Mouse (Mus musculus) gastrocnemius, postnatal 4 days (tissue): ENCODE results near the gene Ly86. TPM values are rescaled to one million over a fixed set of nuclear protein-coding genes. Genes with fewer than 3 reads are reported as not detected.

Experiments used
- DNase-seq, 2 experiments: peaks; one replicate each; pipeline ENCODE4 v3.0.0; 2021 to 2022; ENCODE audit warnings: low spot score in 2 of 2, mixed read lengths in 2 of 2
- long read RNA-seq, 2 experiments: library from polyadenylated mRNA; stranded (forward); transcript quantifications; one replicate each; pipeline ENCODE4 v2.0.0; 2021
- total RNA-seq, 2 experiments: library from RNA; stranded (reverse); gene quantifications; 2 replicates each; pipeline ENCODE4 v1.2.3; 2021

The Ly86 gene
- total RNA-seq: 1 to 10 TPM; 2.7 to 2.8 TPM
- long read RNA-seq, experiment 1: 0 reads
- long read RNA-seq, experiment 2, partial matches to known transcripts: 0 of 2 reads
- long read RNA-seq, experiment 2, other reads (novel, unspliced or antisense): 0 of 2 reads

GRCm38 (mm10) chr13:37344909-37345772 lies at the start of gene Ly86:
Ly86 (plus strand) TSS chr13:37345208.
- DNase-seq: no peak

GRCm38 (mm10) chr13:37297886-37298285 lies 47.1 kb upstream of the Ly86 start:
- DNase-seq: no peak

GRCm38 (mm10) chr13:37298856-37299255 lies 46.2 kb upstream of the Ly86 start:
- DNase-seq: no peak

- no peak for DNase-seq
These were observed 42.1 kb upstream of the Ly86 start for GRCm38 (mm10) chr13:37302877-37303276.

- DNase-seq: no peak
These were observed 37.0 kb upstream of the Ly86 start for GRCm38 (mm10) chr13:37308006-37308405.

GRCm38 (mm10) chr13:37309296-37309695 lies 35.7 kb upstream of the Ly86 start:
- no peak for DNase-seq

- no peak for DNase-seq
These were observed 34.7 kb upstream of the Ly86 start for GRCm38 (mm10) chr13:37310331-37310730.

- peak in 1 of 2 experiments; percentile 17 for DNase-seq
These were observed 33.3 kb upstream of the Ly86 start for GRCm38 (mm10) chr13:37311555-37312221.

- DNase-seq: peak; percentile 78 to 90
These were observed 32.6 kb upstream of the Ly86 start for GRCm38 (mm10) chr13:37312222-37312928.

GRCm38 (mm10) chr13:37312951-37313350 lies 32.1 kb upstream of the Ly86 start:
- no peak for DNase-seq

- DNase-seq: peak in 1 of 2 experiments; percentile 46
These were observed 19.5 kb upstream of the Ly86 start for GRCm38 (mm10) chr13:37325504-37325903.

GRCm38 (mm10) chr13:37329747-37330146 lies 15.3 kb upstream of the Ly86 start:
- DNase-seq: no peak

- DNase-seq: no peak
These were observed 14.0 kb upstream of the Ly86 start for GRCm38 (mm10) chr13:37330971-37331370.

GRCm38 (mm10) chr13:37332779-37333543 lies 12.0 kb upstream of the Ly86 start:
- no peak for DNase-seq

GRCm38 (mm10) chr13:37333544-37333870 lies 11.5 kb upstream of the Ly86 start:
- no peak for DNase-seq

GRCm38 (mm10) chr13:37337269-37337668 lies 7.7 kb upstream of the Ly86 start:
- no peak for DNase-seq

- no peak for DNase-seq
These were observed 7.1 kb upstream of the Ly86 start for GRCm38 (mm10) chr13:37337871-37338270.

GRCm38 (mm10) chr13:37342804-37343203 lies 2.2 kb upstream of the Ly86 start:
- no peak for DNase-seq

GRCm38 (mm10) chr13:37345823-37346222 lies 815 bp downstream of the Ly86 start:
- no peak for DNase-seq

GRCm38 (mm10) chr13:37347871-37348595 lies 3.0 kb downstream of the Ly86 start:
- no peak for DNase-seq
